Mouse (Mus musculus) liver, embryonic 16.5 days (tissue): ENCODE results near the gene Myh9. TPM values are rescaled to one million over a fixed set of nuclear protein-coding genes. Genes with fewer than 3 reads are reported as not detected.

ENCODE experiments used
- ATAC-seq: fragments of 200-750 bp; cut with Nextera tagmentation; 2 replicates; pipeline ENCODE4 v1.8.0; 2017; ENCODE audit warnings: low read depth, mild to moderate bottlenecking, moderate number of reproducible peaks, moderate library complexity
- H3K27ac ChIP-seq: fragments of 300-500 bp; sonication (generic); 2 replicates; pipeline ENCODE4 v1.5.1; 2014; ENCODE audit warnings: mild to moderate bottlenecking, low read length
- H3K27me3 ChIP-seq: fragments of 300-500 bp; sonication (generic); 2 replicates; pipeline ENCODE4 v1.6.1; 2014; ENCODE audit warnings: low read depth, low read length, mixed read lengths; ENCODE audit not compliant: control insufficient read depth, insufficient read depth
- H3K36me3 ChIP-seq: fragments of 300-500 bp; sonication (generic); 2 replicates; pipeline ENCODE4 v1.6.1; 2014; ENCODE audit warnings: mild to moderate bottlenecking; ENCODE audit not compliant: control insufficient read depth, insufficient read depth
- H3K4me1 ChIP-seq: fragments of 300-500 bp; sonication (generic); 2 replicates; pipeline ENCODE4 v1.6.1; 2014; ENCODE audit warnings: low read depth, low read length, mixed read lengths; ENCODE audit not compliant: control insufficient read depth
- H3K4me2 ChIP-seq: fragments of 300-500 bp; sonication (generic); 2 replicates; pipeline ENCODE4 v1.6.1; 2014; ENCODE audit warnings: low read depth, low read length, mixed read lengths
- H3K4me3 ChIP-seq: fragments of 300-500 bp; sonication (generic); 2 replicates; pipeline ENCODE4 v1.5.1; 2014; ENCODE audit warnings: low read depth, mild to moderate bottlenecking, low read length
- H3K9ac ChIP-seq: fragments of 300-500 bp; sonication (generic); 2 replicates; pipeline ENCODE4 v1.6.1; 2014; ENCODE audit warnings: low read depth, low read length
- H3K9me3 ChIP-seq: fragments of 300-500 bp; sonication (generic); replicated peaks from 2 replicates; pipeline ENCODE4 v1.6.1; 2016; ENCODE audit warnings: low read length; ENCODE audit not compliant: control insufficient read depth
- WGBS: fragments of 180-500 bp; shearing (Covaris S2); extraction: QIAGEN DNeasy Blood & Tissue Kit; methylation state at CpG from one replicate; pipeline ENCODE4 v1.1.7; 2014; ENCODE audit not compliant: insufficient replicate concordance; 5-methylcytosine and 5-hydroxymethylcytosine counted together
- polyA plus RNA-seq: library from polyadenylated mRNA; unstranded; fragments of >200 nt; fragmentation: Nextera tagmentation; extraction: Ambion mirVana; gene quantifications from 2 replicates; pipeline ENCODE4 v1.2.1, GENCODE M21; 2015

Gene Myh9
- polyA plus RNA-seq, 1 experiment from 2014 or later: 21.9 TPM

DNA sequence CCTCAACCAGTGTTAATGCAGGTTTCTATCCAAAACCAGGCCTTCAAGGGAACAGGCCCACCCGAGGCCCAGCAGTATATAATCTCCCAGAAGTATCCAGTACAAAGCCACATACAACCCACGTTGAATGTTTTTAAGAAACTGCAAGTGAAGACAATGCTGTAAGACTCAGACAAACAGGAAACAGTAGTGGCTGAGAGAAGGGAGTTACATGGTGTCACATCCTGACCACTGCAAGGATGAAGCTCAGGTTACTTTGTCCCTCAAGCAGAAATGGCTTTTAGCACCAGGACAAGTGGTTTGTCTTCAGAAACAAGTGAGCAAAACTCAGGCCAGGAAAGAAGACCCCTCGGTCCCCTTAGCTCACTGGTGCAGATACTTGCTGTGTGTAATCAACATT, 52.8 kb downstream of the Myh9 start:
- Histone ChIP-seq H3K27ac (no peak overlapping the region), H3K4me1 (no peaks in the 10 kb centered on the region), H3K36me3 (peaks cover 76% of the 10 kb centered on the region), H3K4me3 (no peak overlapping the region), H3K4me2 (no peak overlapping the region), H3K27me3 (no peaks in the 10 kb centered on the region), H3K9me3 (no peaks in the 10 kb centered on the region), H3K9ac (no peak overlapping the region)
- 61% methylated on average over 3 of the region's 3 CpGs for WGBS
- ATAC-seq: no peak

GRCm38 (mm10) chr15:77788356-77788755, 53.6 kb downstream of the Myh9 start:
- Histone ChIP-seq H3K4me1 (no peaks in the 10 kb centered on the region), H3K4me2 (no peak overlapping the region), H3K27ac (no peak overlapping the region), H3K9me3 (no peaks in the 10 kb centered on the region), H3K9ac (no peak overlapping the region), H3K4me3 (no peak overlapping the region), H3K27me3 (no peaks in the 10 kb centered on the region), H3K36me3 (peaks cover 84% of the 10 kb centered on the region)
- 78% methylated on average over 6 of the region's 6 CpGs for WGBS
- no peak for ATAC-seq

DNA sequence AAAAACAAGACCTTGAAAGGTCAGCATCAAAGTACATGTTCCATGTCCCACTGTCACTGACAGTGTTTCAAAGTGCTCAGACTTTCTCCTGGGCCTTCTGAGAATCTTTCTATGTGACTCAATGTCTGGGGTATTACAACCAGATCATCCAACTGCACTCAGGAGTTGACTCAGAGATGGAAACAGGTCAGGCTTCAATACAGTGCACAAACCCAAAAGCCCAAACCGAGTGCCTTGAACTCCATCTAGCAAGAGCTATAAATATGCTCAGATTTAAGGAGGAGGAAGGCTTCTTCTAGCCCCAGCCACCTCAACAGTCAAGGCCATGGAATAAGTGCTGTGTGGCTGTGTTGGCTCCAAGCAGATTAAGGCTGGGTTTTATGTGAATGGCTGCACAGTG, 56.2 kb downstream of the Myh9 start:
- ATAC-seq: no peak

DNA sequence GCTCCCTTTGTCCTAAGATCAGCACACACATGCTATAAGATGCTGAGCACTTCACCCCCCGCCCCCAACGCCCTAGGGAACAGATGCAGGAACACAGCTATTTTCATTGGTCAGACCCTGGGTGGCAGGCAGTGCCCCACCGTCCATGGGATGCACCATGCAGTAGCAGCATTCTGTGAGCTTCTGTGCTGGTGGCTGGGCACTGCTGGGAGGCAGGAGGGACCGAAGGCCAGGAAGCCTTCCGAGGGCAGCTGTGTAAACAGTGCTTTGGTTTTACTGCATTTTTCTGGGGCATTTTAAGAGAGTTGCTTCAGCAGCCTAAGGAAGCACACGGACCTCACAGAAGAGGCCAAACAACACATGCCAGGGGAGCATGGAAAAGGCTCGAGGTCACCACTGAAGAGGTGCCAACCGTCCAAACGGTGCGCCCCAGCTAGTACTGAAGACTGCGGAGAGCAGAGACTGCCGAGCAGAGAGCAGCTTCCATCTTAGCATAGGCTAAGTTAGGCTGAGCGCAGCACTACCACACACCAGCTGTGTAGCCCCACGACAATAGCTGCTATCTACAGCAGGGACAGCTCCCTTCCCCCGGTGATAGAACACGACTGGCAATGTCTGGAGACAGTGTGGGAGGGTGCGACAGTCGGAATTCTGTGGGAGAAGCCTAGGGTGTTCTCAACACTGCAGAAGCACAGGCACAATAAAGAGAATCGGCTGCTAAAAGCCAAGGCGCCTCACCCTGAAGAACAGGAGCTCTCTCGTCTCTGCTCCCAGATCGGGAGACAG, 57.7 kb downstream of the Myh9 start:
- H3K27me3 ChIP-seq: no peaks in the 10 kb centered on the region
- ATAC-seq: no peak
- H3K4me1 ChIP-seq: no peaks in the 10 kb centered on the region
- 82% methylated on average over 22 of the region's 22 CpGs for WGBS
- no peak overlapping the region for H3K9ac ChIP-seq
- H3K27ac ChIP-seq: no peak overlapping the region
- H3K36me3 ChIP-seq: peaks cover 95% of the 10 kb centered on the region
- H3K4me3 ChIP-seq: no peak overlapping the region
- no peak overlapping the region for H3K4me2 ChIP-seq
- H3K9me3 ChIP-seq: no peaks in the 10 kb centered on the region

More for the DNA sequence above, 56.2 kb downstream of the Myh9 start:
- Histone ChIP-seq H3K27ac (no peak overlapping the region), H3K4me1 (no peaks in the 10 kb centered on the region), H3K9ac (no peak overlapping the region), H3K4me3 (no peak overlapping the region), H3K27me3 (no peaks in the 10 kb centered on the region), H3K36me3 (peaks cover 95% of the 10 kb centered on the region), H3K4me2 (no peak overlapping the region), H3K9me3 (no peaks in the 10 kb centered on the region)
- WGBS: 71% methylated on average over 1 of the region's 1 CpGs

DNA sequence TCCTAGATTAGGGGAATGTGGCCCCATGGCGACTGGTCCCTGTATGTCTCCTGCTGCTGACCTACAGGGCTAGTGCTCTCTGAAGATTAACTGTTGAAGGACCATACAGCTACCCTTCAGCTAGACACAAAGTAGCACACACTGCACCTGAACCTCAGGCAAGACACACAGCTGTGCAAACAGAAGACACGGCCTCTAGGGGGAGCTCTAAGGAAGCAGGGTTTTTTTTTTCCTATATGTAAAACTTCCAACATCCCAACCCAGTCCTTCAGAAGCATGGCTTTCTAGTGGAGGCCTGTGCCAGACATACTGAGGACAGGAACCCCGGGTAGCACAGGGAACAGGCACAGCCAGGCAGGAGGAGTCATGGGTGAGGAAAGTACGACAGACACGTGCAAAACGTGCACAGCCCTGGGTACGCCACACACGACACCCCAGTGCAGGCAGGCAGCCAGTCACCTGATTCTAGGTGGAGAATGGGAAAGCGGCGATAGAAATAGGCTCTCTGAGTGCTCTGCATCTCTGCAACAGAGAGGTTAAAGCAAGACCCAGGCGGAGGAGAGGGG, 59.4 kb downstream of the Myh9 start:
- 73% methylated on average over 11 of the region's 11 CpGs for WGBS
- H3K27ac ChIP-seq: no peak overlapping the region
- no peak overlapping the region for H3K4me2 ChIP-seq
- H3K9ac ChIP-seq: no peak overlapping the region
- H3K27me3 ChIP-seq: no peaks in the 10 kb centered on the region
- no peaks in the 10 kb centered on the region for H3K9me3 ChIP-seq
- H3K4me1 ChIP-seq: no peaks in the 10 kb centered on the region
- ATAC-seq: no peak
- no peak overlapping the region for H3K4me3 ChIP-seq
- peaks cover 94% of the 10 kb centered on the region for H3K36me3 ChIP-seq

GRCm38 (mm10) chr15:77775186-77775963, 66.6 kb downstream of the Myh9 start:
- no peak for ATAC-seq
- Histone ChIP-seq H3K9me3 (no peaks in the 10 kb centered on the region), H3K27me3 (no peaks in the 10 kb centered on the region), H3K36me3 (peaks cover 94% of the 10 kb centered on the region), H3K4me2 (no peak overlapping the region), H3K9ac (no peak overlapping the region), H3K27ac (no peak overlapping the region), H3K4me1 (peaks cover 30% of the 10 kb centered on the region), H3K4me3 (no peak overlapping the region)
- WGBS: 56% methylated on average over 20 of the region's 20 CpGs

DNA sequence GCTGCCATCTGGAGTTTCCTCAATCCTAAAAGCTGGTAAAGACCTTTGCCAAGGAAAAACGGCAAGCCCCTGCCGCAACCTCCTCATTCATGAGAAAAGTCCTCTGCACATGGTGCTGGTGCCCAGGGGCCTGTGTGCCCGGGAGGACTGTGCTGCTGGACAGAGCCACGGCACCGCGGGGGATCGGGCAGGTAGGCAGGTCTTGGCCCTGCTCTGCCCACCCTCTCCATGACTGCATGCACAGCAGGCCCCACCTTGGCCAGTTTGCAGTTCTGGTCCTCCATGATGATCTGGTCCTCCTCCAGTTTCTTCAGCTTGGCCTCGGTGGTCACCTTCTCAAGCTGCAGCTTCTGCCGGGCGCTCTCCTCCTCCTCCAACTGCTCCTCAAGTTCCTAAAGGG, 67.7 kb downstream of the Myh9 start:
- H3K27me3 ChIP-seq: no peaks in the 10 kb centered on the region
- peak overlapping the region; percentile 54 for H3K27ac ChIP-seq
- H3K4me1 ChIP-seq: peaks cover 30% of the 10 kb centered on the region
- no peak for ATAC-seq
- WGBS: 86% methylated on average over 10 of the region's 10 CpGs
- no peaks in the 10 kb centered on the region for H3K9me3 ChIP-seq
- no peak overlapping the region for H3K4me3 ChIP-seq
- H3K36me3 ChIP-seq: peaks cover 93% of the 10 kb centered on the region
- no peak overlapping the region for H3K4me2 ChIP-seq
- no peak overlapping the region for H3K9ac ChIP-seq

- no peaks in the 10 kb centered on the region for H3K9me3 ChIP-seq
- H3K9ac ChIP-seq: no peak overlapping the region
- 0 out of 2 replicates have a peak overlapping the region, but pooled peaks have one; percentile 3 for H3K4me2 ChIP-seq
- H3K27me3 ChIP-seq: no peaks in the 10 kb centered on the region
- peak; percentile 90 for ATAC-seq
- WGBS: 44% methylated on average over 19 of the region's 19 CpGs
- H3K4me1 ChIP-seq: peaks cover 30% of the 10 kb centered on the region
- H3K4me3 ChIP-seq: no peak overlapping the region
- peaks cover 95% of the 10 kb centered on the region for H3K36me3 ChIP-seq
- peak overlapping the region; percentile 54 for H3K27ac ChIP-seq
Observed at GRCm38 (mm10) chr15:77773099-77773915, 68.7 kb downstream of the Myh9 start.
